Mouse (Mus musculus): ENCODE measurements at regions not wholly inside any gene's neighbourhood (a gene's known extent, or its start where the extent isn't known, plus 50 kb on each side); places are given as distances from the start of the nearest gene placed in this dataset.
A peak's percentile ranks its signal among the peaks of the same experiment; 100 is the strongest.

- no peak for ATAC-seq (ENCODE audit: low read depth)
- Histone ChIP-seq H3K9ac (no peak overlapping the region), H3K27me3 (no peaks in the 10 kb centered on the region), H3K27ac (no peak overlapping the region), H3K9me3 (replicated peaks) (no peaks in the 10 kb centered on the region), H3K4me1 (replicated peaks) (no peaks in the 10 kb centered on the region), H3K4me2 (no peak overlapping the region), H3K4me3 (replicated peaks) (no peak overlapping the region), H3K36me3 (no peaks in the 10 kb centered on the region)
- DNase-seq: no peak
- whole genome bisulfite sequencing (ENCODE audit: insufficient replicate concordance): 59% methylated on average over 2 of the region's 2 CpGs
These were observed 175.2 kb downstream of the Kdr start for GRCm38 (mm10) chr5:75803012-75803411.

DNA sequence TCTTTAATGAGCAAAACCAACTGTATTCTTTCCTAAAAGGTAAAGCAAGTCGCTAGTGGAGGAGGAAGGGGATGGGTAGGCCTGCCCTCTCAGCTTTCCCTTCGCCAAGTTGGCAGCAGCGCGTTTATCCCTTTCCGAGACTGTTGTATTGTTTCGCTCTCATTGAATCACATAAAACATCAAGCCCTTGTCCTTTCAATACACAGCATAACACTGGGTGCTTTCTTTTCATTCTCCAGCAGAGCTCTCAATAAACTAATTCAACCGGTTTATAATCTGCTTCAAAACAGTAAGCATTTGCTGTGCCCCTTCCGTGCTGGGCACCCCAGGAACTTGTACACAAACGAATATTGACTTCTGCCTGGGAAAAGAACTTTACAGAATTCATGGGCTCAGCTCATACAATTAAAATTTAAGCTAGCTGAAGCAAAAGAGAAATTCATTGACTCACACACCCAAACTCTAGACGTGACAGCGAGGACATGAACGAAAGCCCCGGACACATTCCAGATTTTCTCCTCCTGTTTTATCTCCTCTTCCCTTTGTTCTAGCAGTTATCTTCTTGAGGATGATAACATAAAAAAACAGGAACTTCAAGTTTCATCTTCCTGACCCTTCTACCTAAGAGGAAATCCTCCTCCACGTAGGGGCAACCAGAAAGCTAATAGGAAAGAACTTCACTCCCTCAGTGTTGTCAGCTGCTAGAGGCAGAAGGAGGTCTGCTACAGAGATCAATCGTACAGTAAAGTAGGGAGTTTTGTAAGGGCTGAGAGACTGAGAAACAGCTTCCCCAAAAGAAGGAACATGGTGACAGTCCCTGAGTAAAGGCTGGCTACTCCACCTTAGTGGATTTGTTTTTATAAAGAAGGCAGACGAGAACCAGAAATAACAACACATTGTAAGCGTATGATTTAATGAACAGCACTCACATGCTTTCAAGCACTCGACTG lies 177.9 kb downstream of the Kdr start:
- H3K4me3 ChIP-seq (replicated peaks): no peak overlapping the region
- no peaks in the 10 kb centered on the region for H3K4me1 ChIP-seq (replicated peaks)
- H3K9ac ChIP-seq: no peak overlapping the region; the same call in 1 of the 2 replicates
- ATAC-seq (ENCODE audit: low read depth) (no peak), DNase-seq (no peak)
- no peak overlapping the region for H3K27ac ChIP-seq
- H3K27me3 ChIP-seq: no peaks in the 10 kb centered on the region
- H3K4me2 ChIP-seq: no peak overlapping the region
- no peaks in the 10 kb centered on the region for H3K36me3 ChIP-seq
- WGBS (ENCODE audit: insufficient replicate concordance): 48% methylated on average over 18 of the region's 18 CpGs
- no peaks in the 10 kb centered on the region for H3K9me3 ChIP-seq (replicated peaks)

GRCm38 (mm10) chr5:75799627-75800026 lies 178.6 kb downstream of the Kdr start:
- 53% methylated on average over 4 of the region's 4 CpGs for WGBS (ENCODE audit: insufficient replicate concordance)
- H3K27ac ChIP-seq: no peak overlapping the region
- no peak overlapping the region for H3K9ac ChIP-seq
- no peak overlapping the region for H3K4me2 ChIP-seq
- no peaks in the 10 kb centered on the region for H3K9me3 ChIP-seq (replicated peaks)
- DNase-seq: no peak
- H3K4me1 ChIP-seq (replicated peaks): no peaks in the 10 kb centered on the region
- ATAC-seq (ENCODE audit: low read depth): no peak
- H3K27me3 ChIP-seq: no peaks in the 10 kb centered on the region
- H3K36me3 ChIP-seq: no peaks in the 10 kb centered on the region
- H3K4me3 ChIP-seq (replicated peaks): no peak overlapping the region

DNA sequence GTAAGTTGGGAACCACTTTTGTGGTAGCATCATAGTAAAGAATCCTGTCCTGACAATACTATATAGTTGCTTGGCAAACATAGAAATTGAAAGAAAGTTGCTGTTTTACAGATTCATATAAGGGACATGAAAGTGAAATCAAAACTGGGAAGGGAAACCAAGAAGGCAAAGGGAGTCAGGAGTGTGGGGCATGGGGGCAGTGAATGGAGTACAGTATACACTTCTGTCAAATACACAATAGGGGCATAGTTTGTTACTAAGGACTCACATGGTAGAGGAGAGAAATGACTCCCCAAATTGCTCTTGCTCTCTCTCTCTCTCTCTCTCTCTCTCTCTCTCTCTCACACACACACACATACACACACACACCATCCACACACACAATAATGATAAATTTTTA lies 185.1 kb downstream of the Kdr start:
- DNase-seq: no peak
- Histone ChIP-seq H3K4me3 (replicated peaks) (no peak overlapping the region), H3K9me3 (replicated peaks) (no peaks in the 10 kb centered on the region), H3K27me3 (no peaks in the 10 kb centered on the region), H3K4me2 (no peak overlapping the region), H3K27ac (no peak overlapping the region), H3K36me3 (no peaks in the 10 kb centered on the region), H3K4me1 (replicated peaks) (no peaks in the 10 kb centered on the region), H3K9ac (no peak overlapping the region)
- no peak for ATAC-seq (ENCODE audit: low read depth)

DNA sequence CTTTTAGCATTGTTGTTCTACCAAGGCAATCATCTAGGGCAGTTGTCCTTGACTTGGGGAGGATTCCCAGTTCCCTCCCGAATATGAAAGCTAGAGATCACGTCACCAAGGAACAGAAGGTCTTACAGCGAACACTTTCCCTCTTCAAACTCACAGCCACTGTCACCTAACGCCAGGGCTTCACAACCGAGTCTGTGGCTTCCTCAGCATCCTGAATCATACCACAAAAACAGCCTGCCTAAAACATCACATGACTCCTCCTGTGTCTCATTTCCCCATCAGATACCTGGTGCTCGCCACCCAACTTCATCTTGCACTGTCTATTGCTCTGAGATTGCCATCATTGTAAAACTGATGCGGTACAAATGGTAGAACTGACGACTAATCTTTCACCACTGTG lies 186.5 kb downstream of the Kdr start:
- DNase-seq (no peak), ATAC-seq (ENCODE audit: low read depth) (no peak)
- H3K27ac ChIP-seq: no peak overlapping the region
- no peak overlapping the region for H3K4me2 ChIP-seq
- no peaks in the 10 kb centered on the region for H3K9me3 ChIP-seq (replicated peaks)
- no peak overlapping the region for H3K9ac ChIP-seq
- no peaks in the 10 kb centered on the region for H3K36me3 ChIP-seq
- WGBS (ENCODE audit: insufficient replicate concordance): 31% methylated on average over 8 of the region's 8 CpGs
- no peaks in the 10 kb centered on the region for H3K27me3 ChIP-seq
- H3K4me3 ChIP-seq (replicated peaks): no peak overlapping the region
- H3K4me1 ChIP-seq (replicated peaks): no peaks in the 10 kb centered on the region

GRCm38 (mm10) chr5:75788087-75788486 lies 190.2 kb downstream of the Kdr start:
- DNase-seq (no peak), ATAC-seq (ENCODE audit: low read depth) (no peak)
- Histone ChIP-seq H3K27ac (no peak overlapping the region), H3K4me3 (replicated peaks) (no peak overlapping the region), H3K36me3 (no peaks in the 10 kb centered on the region), H3K4me1 (replicated peaks) (peaks cover 7% of the 10 kb centered on the region), H3K9me3 (replicated peaks) (no peaks in the 10 kb centered on the region), H3K9ac (no peak overlapping the region), H3K4me2 (no peak overlapping the region), H3K27me3 (no peaks in the 10 kb centered on the region)
- WGBS (ENCODE audit: insufficient replicate concordance): 63% methylated on average over 3 of the region's 3 CpGs

- Histone ChIP-seq H3K4me2 (no peak overlapping the region), H3K4me1 (replicated peaks) (peaks cover 9% of the 10 kb centered on the region), H3K27me3 (no peaks in the 10 kb centered on the region), H3K4me3 (replicated peaks) (no peak overlapping the region), H3K27ac (no peak overlapping the region), H3K36me3 (no peaks in the 10 kb centered on the region), H3K9me3 (replicated peaks) (no peaks in the 10 kb centered on the region), H3K9ac (no peak overlapping the region)
- WGBS (ENCODE audit: insufficient replicate concordance): 77% methylated on average over 3 of the region's 3 CpGs
- no peak for DNase-seq
- no peak for ATAC-seq (ENCODE audit: low read depth)
These were observed 192.1 kb downstream of the Kdr start for GRCm38 (mm10) chr5:75786196-75786595.

DNA sequence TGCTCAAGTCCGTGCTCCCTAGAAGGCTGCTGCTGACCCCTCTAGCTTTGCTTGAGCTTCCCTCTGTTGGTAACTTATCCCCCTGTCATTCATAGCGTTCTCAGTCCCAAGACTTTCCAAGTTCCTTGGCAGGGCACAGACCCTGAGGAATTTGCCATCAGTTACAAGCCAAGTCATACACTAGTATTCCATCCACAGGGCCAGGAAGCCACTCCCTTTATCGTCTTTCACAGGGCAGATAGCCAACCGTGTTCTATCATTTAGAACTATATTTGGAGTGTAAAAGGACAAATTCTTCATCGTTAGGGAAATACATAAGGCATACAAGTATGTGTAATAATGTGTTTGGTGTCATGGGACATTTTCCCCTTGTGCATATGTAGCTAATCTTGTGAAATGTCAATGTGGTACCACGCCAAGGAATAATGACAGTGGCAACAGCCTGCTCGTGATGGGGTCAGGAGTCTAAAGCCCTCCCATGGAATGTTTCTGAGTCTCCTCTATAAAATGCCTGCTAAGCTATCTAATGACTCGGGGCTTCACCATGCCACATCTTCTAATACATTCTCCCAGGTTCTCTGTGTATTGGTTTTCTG lies 193.2 kb downstream of the Kdr start:
- H3K4me1 ChIP-seq (replicated peaks): peaks cover 9% of the 10 kb centered on the region
- H3K4me2 ChIP-seq: no peak overlapping the region
- H3K27ac ChIP-seq: no peak overlapping the region
- H3K4me3 ChIP-seq (replicated peaks): no peak overlapping the region
- H3K9me3 ChIP-seq (replicated peaks): no peaks in the 10 kb centered on the region
- no peak for ATAC-seq (ENCODE audit: low read depth)
- no peak for DNase-seq
- 60% methylated on average over 8 of the region's 8 CpGs for WGBS (ENCODE audit: insufficient replicate concordance)
- H3K9ac ChIP-seq: no peak overlapping the region
- no peaks in the 10 kb centered on the region for H3K27me3 ChIP-seq
- H3K36me3 ChIP-seq: no peaks in the 10 kb centered on the region

DNA sequence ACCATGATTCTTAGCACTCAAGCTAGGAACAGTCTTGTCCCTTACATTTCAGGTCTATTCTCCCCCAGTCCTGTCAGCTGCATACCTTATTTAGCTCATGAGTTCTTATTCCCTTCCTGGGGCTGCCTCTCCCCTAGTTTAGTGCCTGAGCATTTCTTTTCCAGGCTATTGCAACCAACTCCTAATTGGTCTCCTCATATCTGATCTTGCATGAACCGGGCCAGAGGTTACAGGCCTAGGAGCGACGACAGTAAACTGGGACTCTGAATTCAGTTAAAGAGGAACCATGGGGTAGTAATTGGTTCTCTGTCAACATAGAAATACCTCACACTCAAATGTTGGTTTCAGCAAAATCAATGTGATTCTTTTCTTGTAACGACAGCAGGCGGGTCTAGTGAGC lies 195.9 kb downstream of the Kit start:
- H3K4me1 ChIP-seq (replicated peaks): peaks cover 23% of the 10 kb centered on the region
- no peaks in the 10 kb centered on the region for H3K9me3 ChIP-seq (replicated peaks)
- H3K4me3 ChIP-seq (replicated peaks): no peak overlapping the region
- ATAC-seq (ENCODE audit: low read depth) (no peak), DNase-seq (no peak)
- H3K27me3 ChIP-seq: no peaks in the 10 kb centered on the region; the same call in 1 of the 2 replicates
- H3K9ac ChIP-seq: no peak overlapping the region
- 60% methylated on average over 5 of the region's 5 CpGs for WGBS (ENCODE audit: insufficient replicate concordance)
- no peak overlapping the region for H3K4me2 ChIP-seq
- no peak overlapping the region for H3K27ac ChIP-seq
- no peaks in the 10 kb centered on the region for H3K36me3 ChIP-seq

- Histone ChIP-seq H3K4me3 (replicated peaks) (no peak overlapping the region), H3K4me1 (replicated peaks) (peaks cover 30% of the 10 kb centered on the region), H3K27ac (no peak overlapping the region), H3K4me2 (no peak overlapping the region), H3K27me3 (no peaks in the 10 kb centered on the region; the same call in 1 of the 2 replicates), H3K9me3 (replicated peaks) (no peaks in the 10 kb centered on the region), H3K36me3 (no peaks in the 10 kb centered on the region), H3K9ac (no peak overlapping the region)
- ATAC-seq (ENCODE audit: low read depth) (peak; percentile 58; the same call in 1 of the 2 replicates), DNase-seq (no peak)
- WGBS (ENCODE audit: insufficient replicate concordance): 23% methylated on average over 1 of the region's 1 CpGs
These were observed 192.5 kb downstream of the Kit start for GRCm38 (mm10) chr5:75767213-75767612.

DNA sequence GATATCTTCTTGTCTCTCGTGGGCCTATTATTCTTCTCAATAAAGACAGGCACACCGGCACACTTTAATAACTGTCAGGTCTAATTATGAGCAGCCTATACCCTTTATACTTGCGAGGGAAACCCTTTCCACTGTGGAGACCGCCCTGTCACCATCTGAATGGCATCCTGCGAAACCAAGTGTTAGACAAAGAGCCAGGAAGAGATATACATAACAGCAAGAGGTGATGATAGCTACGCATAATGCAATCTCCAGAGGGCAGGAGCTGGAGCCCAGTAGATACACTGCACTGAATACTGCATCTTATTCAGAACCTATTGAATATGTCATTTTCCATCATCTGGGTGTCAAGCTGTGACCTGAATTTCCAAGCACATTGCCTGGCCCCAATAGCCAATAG lies 187.7 kb downstream of the Kit start:
- ATAC-seq (ENCODE audit: low read depth): peak; percentile 62
- peaks cover 52% of the 10 kb centered on the region for H3K4me1 ChIP-seq (replicated peaks)

More for the DNA sequence above, 187.7 kb downstream of the Kit start:
- H3K27me3 ChIP-seq: no peaks in the 10 kb centered on the region
- no peaks in the 10 kb centered on the region for H3K9me3 ChIP-seq (replicated peaks)
- peak overlapping the region; percentile 67 for H3K4me2 ChIP-seq
- peak; percentile 13 for DNase-seq
- H3K9ac ChIP-seq: peak overlapping the region; percentile 44; the same call in 1 of the 2 replicates
- 16% methylated on average over 6 of the region's 6 CpGs for WGBS (ENCODE audit: insufficient replicate concordance)
- H3K4me3 ChIP-seq (replicated peaks): peak overlapping the region; percentile 11
- peak overlapping the region; percentile 83 for H3K27ac ChIP-seq
- no peaks in the 10 kb centered on the region for H3K36me3 ChIP-seq
